Mouse (Mus musculus) inflammation-experienced regulatory T-cells, adult 6 months (primary cell): ENCODE data around the gene Rassf3. TPM values are rescaled to one million over a fixed set of nuclear protein-coding genes. Genes with fewer than 3 reads are reported as not detected.
A peak's percentile ranks its signal among the peaks of the same experiment; 100 is the strongest.

Experiments
- ATAC-seq: one replicate; pipeline ENCODE4 v1.8.0; 2017
- polyA plus RNA-seq, 3 experiments: library from polyadenylated mRNA; unstranded; fragments of 100-300 nt; shearing (Covaris generic); gene quantifications; one replicate each; pipeline ENCODE4 v1.2.1; 2017

The Rassf3 gene
- polyA plus RNA-seq, result 1 to 10 TPM; 6.1 to 6.8 (median 6.2) TPM

GRCm38 (mm10) chr10:121476190-121476967 is at the start of gene Rassf3:
Rassf3 (minus strand) TSS chr10:121476347.
- peak; percentile 63 for ATAC-seq

- ATAC-seq, result peak; percentile 98
Observed at GRCm38 (mm10) chr10:121520923-121521585, 44.9 kb upstream of the Rassf3 start.

GRCm38 (mm10) chr10:121519710-121520109 is 43.6 kb upstream of the Rassf3 start:
- ATAC-seq, result no peak

GRCm38 (mm10) chr10:121516008-121516600 is 40.0 kb upstream of the Rassf3 start:
- ATAC-seq, result peak; percentile 27

- no peak for ATAC-seq
Observed at GRCm38 (mm10) chr10:121509751-121510643, 33.9 kb upstream of the Rassf3 start.

GRCm38 (mm10) chr10:121507755-121508544 is 31.8 kb upstream of the Rassf3 start:
- peak; percentile 0 for ATAC-seq

- ATAC-seq, result peak; percentile 83
Observed at GRCm38 (mm10) chr10:121506731-121507583, 30.8 kb upstream of the Rassf3 start.

GRCm38 (mm10) chr10:121505929-121506328 is 29.8 kb upstream of the Rassf3 start:
- ATAC-seq, result no peak

- peak; percentile 92 for ATAC-seq
Observed at GRCm38 (mm10) chr10:121504973-121505911, 29.1 kb upstream of the Rassf3 start.

- ATAC-seq, result peak; percentile 17
Observed at GRCm38 (mm10) chr10:121501160-121501559, 25.0 kb upstream of the Rassf3 start.

- no peak for ATAC-seq
Observed at GRCm38 (mm10) chr10:121500034-121500433, 23.9 kb upstream of the Rassf3 start.

GRCm38 (mm10) chr10:121499063-121499462 is 22.9 kb upstream of the Rassf3 start:
- ATAC-seq, result no peak

- ATAC-seq, result no peak
Observed at GRCm38 (mm10) chr10:121498481-121498904, 22.3 kb upstream of the Rassf3 start.

GRCm38 (mm10) chr10:121497968-121498367 is 21.8 kb upstream of the Rassf3 start:
- ATAC-seq, result no peak

- ATAC-seq, result no peak
Observed at GRCm38 (mm10) chr10:121496616-121497015, 20.5 kb upstream of the Rassf3 start.

GRCm38 (mm10) chr10:121494163-121494425 is 17.9 kb upstream of the Rassf3 start:
- peak; percentile 24 for ATAC-seq

GRCm38 (mm10) chr10:121493374-121494162 is 17.4 kb upstream of the Rassf3 start:
- no peak for ATAC-seq

- ATAC-seq, result no peak
Observed at GRCm38 (mm10) chr10:121492608-121493315, 16.6 kb upstream of the Rassf3 start.
